Mouse (Mus musculus) kidney, adult 2 months (tissue): ENCODE data around the gene Itgam.

ENCODE experiments used
- CTCF ChIP-seq: fragments of 200-500 bp; conservative IDR thresholded peaks from 2 replicates; pipeline ENCODE4 v1.5.1; 2011; ENCODE audit warnings: low read depth, mild to moderate bottlenecking, control low read depth, low read length, moderate library complexity, mixed read lengths; ENCODE audit not compliant: insufficient read depth, insufficient read length
- POLR2A ChIP-seq: fragments of 200-500 bp; IDR thresholded peaks from one replicate; pipeline ENCODE4 v1.6.1; 2011; ENCODE audit warnings: low read depth, low read length, control low read depth

DNA sequence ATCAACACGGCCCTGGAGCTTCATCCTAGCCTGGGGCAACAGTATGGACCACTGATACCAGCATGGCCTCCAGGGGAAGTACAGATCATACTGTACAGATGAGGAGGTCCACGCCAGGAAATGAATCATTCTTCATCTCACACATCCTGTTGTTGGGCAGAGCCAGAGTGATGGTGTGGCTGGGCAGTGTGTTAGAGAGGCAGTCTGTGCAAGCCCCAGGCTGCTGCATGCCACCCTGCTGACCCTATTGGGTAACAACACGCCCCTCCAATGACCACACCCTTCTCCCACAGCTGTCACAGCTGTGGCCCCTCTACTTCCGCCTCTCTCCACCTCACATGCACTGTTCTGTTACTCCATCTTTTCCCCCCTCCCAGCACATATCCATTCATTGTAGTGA lies 11.7 kb upstream of the Itgam start:
- TF ChIP-seq CTCF (no peak), POLR2A (no peak)
